Mouse (Mus musculus): ENCODE data around the gene Mmp21.

GRCm38 (mm10) chr7:133638306-133638705 is 41.6 kb downstream of the Mmp21 start:
- TF ChIP-seq POLR2A (IDR thresholded peaks at IDR 0.05; ENCODE audit: insufficient read length, low read depth) (no peak), E2F4 (IDR thresholded peaks at IDR 0.05; ENCODE audit: insufficient read depth) (no peak), TCF3 (IDR thresholded peaks at IDR 0.05; ENCODE audit: insufficient read length, low read depth) (no peak), USF1 (IDR thresholded peaks at IDR 0.05; ENCODE audit: low read depth) (no peak), SRF (IDR thresholded peaks at IDR 0.05; ENCODE audit: control insufficient read depth, insufficient read length, low read depth) (no peak), MYOG (IDR thresholded peaks at IDR 0.05; ENCODE audit: control insufficient read depth in 1 of 3, insufficient read depth in 1 of 3, insufficient read length in 2 of 3, low read depth in 2 of 3) (no peak), POLR2AphosphoS2 (IDR thresholded peaks at IDR 0.05; ENCODE audit: insufficient read length, low read depth) (no peak)
